Mouse (Mus musculus) right cerebral cortex, adult 2 months (tissue): ENCODE results near the gene Dhx58.
"Not testable (repeated sequence)": the region's sequence is repeated elsewhere in the genome, so short reads cannot be mapped to it uniquely, and the experiment has no call there.

Experiments used
- DNase-seq, 2 experiments: peaks; one replicate each; pipeline ENCODE4 v3.0.0; 2021 to 2022; ENCODE audit warnings: low spot score in 2 of 2

The Dhx58 gene

GRCm38 (mm10) chr11:100700710-100701109 is 3.4 kb downstream of the Dhx58 start:
- DNase-seq, result no peak

- no peak for DNase-seq
Observed at GRCm38 (mm10) chr11:100697921-100698320, 6.2 kb downstream of the Dhx58 start.

GRCm38 (mm10) chr11:100694926-100695325 is 9.1 kb downstream of the Dhx58 start:
- peak; percentile 79 to 84 for DNase-seq

- DNase-seq, result no peak
Observed at GRCm38 (mm10) chr11:100693154-100693553, 10.9 kb downstream of the Dhx58 start.

- DNase-seq, result no peak
Observed at GRCm38 (mm10) chr11:100692164-100692616, 11.9 kb downstream of the Dhx58 start, which contains the start of gene Zfp385c. Gene Zfp385c, minus strand, starts transcription at chr11:100692455.

GRCm38 (mm10) chr11:100690389-100690788 is 13.7 kb downstream of the Dhx58 start:
- DNase-seq, result no peak

GRCm38 (mm10) chr11:100688443-100688842 is 15.6 kb downstream of the Dhx58 start:
- no peak for DNase-seq

GRCm38 (mm10) chr11:100687265-100687664 is 16.8 kb downstream of the Dhx58 start:
- no peak for DNase-seq

- DNase-seq, result no peak
Observed at GRCm38 (mm10) chr11:100685371-100685770, 18.7 kb downstream of the Dhx58 start.

GRCm38 (mm10) chr11:100684084-100684483 is 20.0 kb downstream of the Dhx58 start:
- no peak for DNase-seq

GRCm38 (mm10) chr11:100682526-100682925 is 21.5 kb downstream of the Dhx58 start:
- DNase-seq, result no peak

GRCm38 (mm10) chr11:100681826-100682225 is 22.2 kb downstream of the Dhx58 start:
- DNase-seq, result no peak

- DNase-seq, result peak; percentile 35 to 38
Observed at GRCm38 (mm10) chr11:100677810-100678209, 26.3 kb downstream of the Dhx58 start.

GRCm38 (mm10) chr11:100673169-100673568 is 30.9 kb downstream of the Dhx58 start:
- no peak for DNase-seq

- DNase-seq, result no peak
Observed at GRCm38 (mm10) chr11:100671956-100672355, 32.1 kb downstream of the Dhx58 start.

- DNase-seq, result no peak
Observed at GRCm38 (mm10) chr11:100671049-100671448, 33.0 kb downstream of the Dhx58 start.

- DNase-seq, result no peak
Observed at GRCm38 (mm10) chr11:100659806-100660205, 44.3 kb downstream of the Dhx58 start.

GRCm38 (mm10) chr11:100656458-100656857 is 47.6 kb downstream of the Dhx58 start:
- DNase-seq, result no peak

GRCm38 (mm10) chr11:100655589-100655988 is 48.5 kb downstream of the Dhx58 start:
- not testable (repeated sequence) for DNase-seq

GRCm38 (mm10) chr11:100651748-100652147 is 52.3 kb downstream of the Dhx58 start:
- no peak for DNase-seq

- no peak for DNase-seq
Observed at GRCm38 (mm10) chr11:100651205-100651604, 52.9 kb downstream of the Dhx58 start.

- no peak for DNase-seq
Observed at GRCm38 (mm10) chr11:100648405-100648804, 55.7 kb downstream of the Dhx58 start.

- no peak for DNase-seq
Observed at GRCm38 (mm10) chr11:100646265-100646664, 57.8 kb downstream of the Dhx58 start.
